Mouse (Mus musculus): ENCODE data around the gene Stxbp5l. TPM values are rescaled to one million over a fixed set of nuclear protein-coding genes. Genes with fewer than 3 reads are reported as not detected.

Gene Stxbp5l
- polyA plus RNA-seq (2015; fragmentation: Illumina TruSeq; extraction: RNeasy Lipid Tissue Mini Kit (QIAGEN cat#74804); ENCODE audit: low read depth, low replicate concordance) = 37.0 TPM

GRCm38 (mm10) chr16:37384821-37385344, at the start of gene Stxbp5l:
TSS of gene Stxbp5l (minus strand) at chr16:37384962.

Other genes with a start within 250 kb of the Stxbp5l start
- gene Gtf2e1, start 154.8 kb upstream of the Stxbp5l start, polyA plus RNA-seq (2015; fragmentation: Illumina TruSeq; extraction: RNeasy Lipid Tissue Mini Kit (QIAGEN cat#74804); ENCODE audit: low read depth, low replicate concordance) = 14.9 TPM
- gene Rabl3, start 154.9 kb upstream of the Stxbp5l start, polyA plus RNA-seq (2015; fragmentation: Illumina TruSeq; extraction: RNeasy Lipid Tissue Mini Kit (QIAGEN cat#74804); ENCODE audit: low read depth, low replicate concordance) = 11.1 TPM
- 0.33 TPM for gene Hgd, start 195.2 kb upstream of the Stxbp5l start, polyA plus RNA-seq (2015; fragmentation: Illumina TruSeq; extraction: RNeasy Lipid Tissue Mini Kit (QIAGEN cat#74804); ENCODE audit: low read depth, low replicate concordance)

Data from brain, adult 10 weeks (tissue).